Mouse (Mus musculus) ZHBTc4 (cell line): Measurements from ENCODE around the gene Pcsk5.
"Not testable (repeated sequence)": the region's sequence is repeated elsewhere in the genome, so short reads cannot be mapped to it uniquely, and the experiment has no call there.

Experiments
- DNase-seq: peaks from one replicate; pipeline ENCODE4 v3.0.0-alpha.2; 2011; ENCODE audit warnings: low read depth, low spot score

Pcsk5 gene

GRCm38 (mm10) chr19:17482126-17482790 is 355.2 kb downstream of the Pcsk5 start:
- no peak for DNase-seq

- DNase-seq: no peak
Observed at GRCm38 (mm10) chr19:17479471-17479870, 358.0 kb downstream of the Pcsk5 start.

GRCm38 (mm10) chr19:17476021-17476420 is 361.4 kb downstream of the Pcsk5 start:
- no peak for DNase-seq

GRCm38 (mm10) chr19:17473138-17473537 is 364.3 kb downstream of the Pcsk5 start:
- not testable (repeated sequence) for DNase-seq

- DNase-seq: no peak
Observed at GRCm38 (mm10) chr19:17471861-17472260, 365.6 kb downstream of the Pcsk5 start.

- peak; percentile 16 for DNase-seq
Observed at GRCm38 (mm10) chr19:17471196-17471595, 366.2 kb downstream of the Pcsk5 start.

GRCm38 (mm10) chr19:17467556-17468211 is 369.7 kb downstream of the Pcsk5 start:
- no peak for DNase-seq

- no peak for DNase-seq
Observed at GRCm38 (mm10) chr19:17452001-17452400, 385.4 kb downstream of the Pcsk5 start.

GRCm38 (mm10) chr19:17443581-17443980 is 393.9 kb downstream of the Pcsk5 start:
- DNase-seq: no peak

- no peak for DNase-seq
Observed at GRCm38 (mm10) chr19:17439476-17440189, 397.8 kb downstream of the Pcsk5 start.

- DNase-seq: no peak
Observed at GRCm38 (mm10) chr19:17436651-17437050, 400.8 kb downstream of the Pcsk5 start.

GRCm38 (mm10) chr19:17428561-17428914 is 408.9 kb downstream of the Pcsk5 start:
- no peak for DNase-seq

- no peak for DNase-seq
Observed at GRCm38 (mm10) chr19:17427824-17428560, 409.4 kb downstream of the Pcsk5 start.

- DNase-seq: peak; percentile 63
Observed at GRCm38 (mm10) chr19:17423306-17423705, 414.1 kb downstream of the Pcsk5 start.

GRCm38 (mm10) chr19:17417855-17418254 is 419.6 kb downstream of the Pcsk5 start:
- peak; percentile 80 for DNase-seq

- no peak for DNase-seq
Observed at GRCm38 (mm10) chr19:17412915-17413459, 424.4 kb downstream of the Pcsk5 start.

- DNase-seq: no peak
Observed at GRCm38 (mm10) chr19:17410465-17411065, 426.9 kb downstream of the Pcsk5 start.

- DNase-seq: no peak
Observed at GRCm38 (mm10) chr19:17409351-17409750, 428.1 kb downstream of the Pcsk5 start.

GRCm38 (mm10) chr19:17408591-17408990 is 428.8 kb downstream of the Pcsk5 start:
- no peak for DNase-seq

- no peak for DNase-seq
Observed at GRCm38 (mm10) chr19:17406823-17407222, 430.6 kb downstream of the Pcsk5 start.

- no peak for DNase-seq
Observed at GRCm38 (mm10) chr19:17403175-17403574, 434.3 kb downstream of the Pcsk5 start.
